Mouse (Mus musculus) spleen, postnatal 36 days (tissue): Measurements from ENCODE around the gene Cit.

Experiments
- DNase-seq, 2 experiments: peaks; one replicate each; pipeline ENCODE4 v3.0.0; 2022; ENCODE audit warnings: low spot score in 2 of 2, mixed read lengths in 1 of 2

Gene Cit

GRCm38 (mm10) chr5:115915481-115915880 lies 70.4 kb downstream of the Cit start:
- DNase-seq: no peak

DNA sequence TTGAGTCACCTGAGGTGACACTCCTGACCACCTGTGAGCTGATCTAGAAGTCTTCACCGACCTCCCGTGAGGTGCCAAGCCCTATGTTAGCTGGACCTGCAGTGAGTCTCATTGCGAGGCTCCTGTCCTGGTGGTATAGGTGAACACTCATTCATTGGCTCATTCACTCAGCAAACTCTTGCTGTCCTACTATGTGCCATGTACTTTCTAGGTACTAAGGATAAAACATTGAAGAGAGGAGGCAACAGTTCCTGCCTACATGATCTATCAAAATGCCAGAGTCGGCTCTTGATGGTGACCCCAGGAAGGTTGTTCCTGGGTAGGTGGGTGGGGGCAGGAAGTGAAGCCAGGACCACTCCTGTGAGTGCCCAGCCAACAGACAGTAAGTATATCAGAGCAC lies 72.9 kb downstream of the Cit start:
- DNase-seq: no peak

DNA sequence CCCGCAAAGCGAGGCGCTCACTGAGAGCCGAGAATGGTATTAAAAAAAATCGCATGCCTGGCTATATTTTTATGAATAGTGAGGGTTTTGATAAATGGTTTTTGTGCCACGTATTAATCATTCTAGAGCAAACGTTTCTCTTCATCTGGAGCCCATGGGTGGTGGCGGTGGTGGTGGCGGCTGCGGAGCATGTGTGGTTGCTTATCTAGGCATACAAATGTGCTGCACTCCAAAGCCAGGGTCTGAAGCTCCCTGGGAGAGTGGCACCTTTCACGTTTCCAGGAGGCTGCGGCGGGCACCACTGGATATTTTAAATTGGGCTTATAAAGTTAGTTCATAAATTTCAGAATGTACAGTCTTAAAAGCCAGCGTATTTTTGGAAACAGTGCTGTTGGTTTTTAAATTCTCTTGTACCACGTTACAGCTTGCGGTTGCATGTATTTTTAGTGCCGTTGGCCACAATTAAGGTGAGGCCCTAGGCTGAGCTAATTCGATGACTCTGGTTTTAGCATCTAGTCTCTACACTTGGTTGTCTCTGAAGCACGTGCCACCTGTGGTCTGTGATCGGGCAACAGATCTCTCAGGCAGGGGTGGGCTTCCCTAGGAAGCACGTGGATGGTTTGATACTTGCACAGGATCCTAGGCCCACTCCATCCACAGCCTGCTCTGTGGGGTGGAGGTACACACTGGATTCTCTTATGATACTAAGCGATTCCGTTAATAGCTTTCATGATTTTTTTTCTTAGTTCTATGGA lies 73.7 kb downstream of the Cit start:
- DNase-seq: peak; percentile 24 to 43

- DNase-seq: no peak
These were observed 76.9 kb downstream of the Cit start for GRCm38 (mm10) chr5:115921990-115922389.

DNA sequence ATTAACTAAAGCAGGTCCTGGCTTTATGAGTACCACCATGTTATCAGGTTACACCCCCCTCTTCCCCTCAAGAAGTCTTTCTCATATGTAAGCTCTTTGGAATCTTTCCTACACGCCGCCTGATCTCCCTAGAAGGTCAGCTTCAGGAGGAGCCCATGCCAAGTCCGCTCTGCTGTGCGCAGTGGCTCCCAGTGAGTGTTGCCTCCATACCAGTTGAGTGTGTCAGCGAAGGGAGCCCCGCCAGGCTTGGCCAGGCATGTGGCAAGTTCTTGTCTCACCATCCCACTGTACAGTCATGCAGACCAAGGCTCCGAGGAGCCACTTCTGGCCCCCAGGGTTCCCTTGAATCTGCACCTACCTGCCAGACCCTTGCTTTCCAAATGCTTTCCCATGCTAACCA lies 79.9 kb downstream of the Cit start:
- no peak for DNase-seq

- DNase-seq: no peak
These were observed 83.9 kb downstream of the Cit start for GRCm38 (mm10) chr5:115928786-115929507.

DNA sequence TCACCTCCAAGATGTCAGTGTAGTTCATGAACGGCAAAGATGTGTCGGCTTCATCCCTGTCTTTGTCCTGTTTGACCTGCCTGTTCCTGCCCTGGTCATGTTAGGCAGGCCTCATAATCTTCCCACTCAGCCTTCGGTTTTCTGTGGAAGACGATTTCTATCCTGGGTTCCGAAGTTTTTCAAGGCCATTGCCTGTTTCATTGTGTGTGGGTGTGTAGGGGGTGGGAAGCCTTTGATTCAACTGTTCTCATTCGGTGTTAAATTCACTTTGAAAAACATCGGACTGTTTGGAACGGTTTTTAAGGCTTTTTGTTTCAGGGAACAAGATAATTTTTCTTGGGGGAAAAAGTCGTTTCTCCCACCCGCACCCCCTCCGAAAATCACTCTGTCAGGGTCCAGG lies 87.2 kb downstream of the Cit start:
- no peak for DNase-seq

GRCm38 (mm10) chr5:115936851-115937250 lies 91.8 kb downstream of the Cit start:
- no peak for DNase-seq

DNA sequence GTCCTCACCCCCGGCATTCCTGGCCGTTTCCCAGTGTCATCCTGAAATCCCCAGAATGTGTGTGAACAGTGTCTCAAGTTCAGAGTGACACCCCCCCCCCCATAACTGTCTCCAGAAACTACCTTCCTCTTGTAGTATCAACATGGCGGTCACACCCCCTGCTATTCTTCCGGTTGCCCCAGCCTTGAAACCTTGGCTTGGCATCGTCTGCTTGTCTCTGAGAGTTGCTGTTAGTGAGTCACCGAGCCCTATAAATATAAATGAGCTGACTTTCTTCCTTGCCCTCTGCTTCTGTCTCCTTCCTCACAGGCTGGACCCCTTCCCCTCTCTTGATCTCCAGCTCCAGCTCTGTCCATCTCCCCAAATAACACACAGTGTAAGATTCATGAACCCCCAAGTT lies 92.5 kb downstream of the Cit start:
- no peak for DNase-seq

DNA sequence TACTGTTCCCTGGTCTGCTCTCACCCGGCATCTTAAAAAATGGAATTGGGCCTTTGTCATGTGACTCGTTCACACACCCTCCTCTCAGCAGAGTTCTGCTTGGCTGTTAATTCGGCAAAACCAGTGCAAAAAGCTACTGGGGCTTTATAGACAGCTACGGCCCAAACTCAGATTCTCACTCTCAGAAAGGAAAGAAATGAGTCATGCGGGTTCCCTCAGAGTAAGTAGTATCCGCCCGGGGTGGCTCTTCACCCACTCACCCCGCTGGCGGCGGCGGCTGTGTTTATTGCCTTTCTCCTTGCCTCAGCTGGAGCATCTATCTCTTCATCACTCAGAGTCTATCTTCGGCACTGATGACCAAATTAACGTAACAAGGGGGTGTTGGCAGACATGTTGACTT lies 93.9 kb downstream of the Cit start:
- no peak for DNase-seq

GRCm38 (mm10) chr5:115942389-115942788 lies 97.3 kb downstream of the Cit start:
- no peak for DNase-seq

DNA sequence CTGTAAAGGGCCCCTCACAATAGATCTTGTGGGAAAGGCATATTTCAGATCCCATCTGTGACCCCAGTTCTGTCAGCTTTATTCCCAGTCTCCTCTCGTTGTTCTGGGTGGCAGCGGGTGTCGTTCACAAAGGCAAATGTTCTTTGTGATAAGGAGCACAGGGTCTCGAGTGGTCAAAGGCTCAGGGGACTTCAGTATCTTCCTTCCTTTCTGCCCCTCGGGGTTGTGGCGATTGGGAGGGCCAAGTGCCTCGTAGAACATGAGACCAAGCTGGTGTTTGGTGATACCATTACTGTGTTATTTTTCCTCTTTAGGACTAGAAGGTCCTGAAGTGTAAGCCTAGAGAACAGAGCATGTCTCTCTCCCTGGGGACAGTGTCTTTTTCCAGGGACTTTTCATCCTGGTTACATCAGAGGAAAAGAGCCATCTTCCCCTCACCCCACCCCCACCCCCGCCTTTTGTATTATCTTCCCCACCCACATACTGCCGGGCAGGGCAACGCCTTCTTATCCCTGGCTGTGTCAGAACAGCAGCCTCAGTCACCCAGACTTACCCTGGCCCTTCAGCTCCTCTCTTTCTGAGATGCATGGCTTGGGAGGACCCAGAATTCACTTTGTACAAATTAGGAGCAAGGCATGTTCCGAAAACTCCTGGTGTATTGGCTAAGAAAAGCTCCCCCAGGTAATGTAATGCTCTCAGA lies 99.9 kb downstream of the Cit start:
- DNase-seq: peak in 1 of 2 experiments; percentile 34

DNA sequence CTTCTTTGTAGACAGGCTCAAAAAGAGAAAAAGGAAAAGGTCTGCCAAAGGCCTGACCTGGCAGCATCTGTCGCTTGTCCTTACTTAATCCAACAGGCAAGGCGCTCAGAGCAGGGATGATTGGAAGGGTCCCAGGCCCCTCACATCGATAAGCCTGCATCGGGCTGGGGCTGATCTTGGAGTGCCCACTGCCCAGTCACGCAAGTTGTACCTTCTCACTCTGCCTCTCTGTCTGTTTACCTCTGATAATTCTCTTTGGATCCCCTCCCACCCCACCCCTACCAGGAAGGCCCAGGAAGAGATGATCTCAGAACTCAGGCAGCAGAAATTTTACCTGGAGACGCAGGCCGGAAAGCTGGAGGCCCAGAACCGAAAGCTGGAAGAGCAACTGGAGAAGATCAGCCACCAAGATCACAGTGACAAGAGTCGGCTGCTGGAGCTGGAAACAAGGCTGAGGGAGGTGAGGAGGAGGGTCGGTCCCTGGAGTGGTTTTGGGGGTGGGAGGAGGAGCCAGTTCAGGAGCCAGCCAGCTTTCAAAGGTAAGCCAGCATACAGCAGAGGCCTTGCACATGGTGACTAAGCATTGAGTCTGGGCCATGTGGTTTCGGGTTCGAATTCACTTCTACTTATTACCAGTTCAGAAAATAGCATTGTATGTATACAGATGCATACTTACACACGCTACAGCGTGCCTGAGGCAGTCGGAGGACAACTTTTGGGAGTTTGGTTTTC lies 102.7 kb downstream of the Cit start:
- DNase-seq: peak in 1 of 2 experiments; percentile 8

DNA sequence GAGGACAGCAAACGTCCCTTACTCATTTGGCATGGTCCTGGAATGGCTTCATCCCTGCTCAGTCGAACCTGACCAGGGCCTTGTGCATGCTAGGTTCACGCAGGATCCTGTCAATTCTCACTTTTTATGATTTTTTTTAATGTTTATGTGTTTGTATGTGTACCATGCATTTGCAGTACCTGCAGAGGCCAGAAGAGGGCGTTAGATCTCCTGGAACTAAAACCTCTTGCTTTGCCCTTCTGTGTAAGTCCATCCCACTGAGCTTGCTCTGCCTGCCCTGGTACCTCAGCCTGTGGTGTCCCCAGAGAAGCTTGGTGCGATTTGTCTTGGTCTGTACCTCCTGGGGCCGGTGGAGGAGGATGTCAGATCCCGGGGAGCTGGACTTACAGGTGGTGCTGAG lies 105.9 kb downstream of the Cit start:
- DNase-seq: no peak

GRCm38 (mm10) chr5:115953173-115953572 lies 108.1 kb downstream of the Cit start:
- no peak for DNase-seq

DNA sequence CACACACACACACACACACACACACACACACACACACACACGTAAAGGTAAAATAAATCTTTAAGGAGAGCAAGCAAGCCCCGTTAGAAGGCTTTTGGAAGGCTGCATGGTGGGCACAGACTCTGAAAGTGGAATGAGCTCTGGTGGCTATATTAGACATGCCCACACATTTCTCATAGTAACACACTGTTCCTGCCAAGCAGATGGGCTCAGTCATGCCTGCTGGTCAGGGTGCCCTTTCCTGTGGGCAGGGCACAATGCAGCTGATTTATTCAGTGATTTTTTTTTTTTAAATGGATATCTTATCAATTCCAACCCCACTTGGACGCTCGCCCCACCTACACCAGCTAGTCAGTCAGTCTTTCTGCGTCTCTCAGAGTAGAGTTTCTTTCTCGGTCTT lies 109.0 kb downstream of the Cit start:
- DNase-seq: no peak

- DNase-seq: no peak
These were observed 109.5 kb downstream of the Cit start for GRCm38 (mm10) chr5:115954549-115954948.

DNA sequence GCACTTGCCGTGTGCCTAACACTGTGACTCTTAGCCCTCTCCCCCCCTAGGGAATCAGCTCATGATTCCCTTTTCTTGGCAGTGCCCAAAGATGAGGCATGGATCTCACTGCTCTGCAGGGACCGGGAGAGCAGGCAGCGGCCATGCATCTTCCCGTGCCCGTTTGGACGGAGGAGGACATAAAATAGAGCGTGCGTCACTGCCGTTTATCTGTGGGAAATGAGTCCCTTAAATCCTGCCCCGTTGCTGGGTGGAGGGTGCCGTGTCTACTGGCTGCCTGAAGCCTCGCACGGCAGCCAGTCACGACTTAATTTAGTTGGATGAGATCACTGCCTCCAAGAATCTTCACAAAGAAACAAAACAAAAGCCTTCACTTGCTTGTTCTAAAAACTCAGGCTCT lies 110.1 kb downstream of the Cit start:
- DNase-seq: no peak

GRCm38 (mm10) chr5:115956048-115956447 lies 111.0 kb downstream of the Cit start:
- DNase-seq: no peak

DNA sequence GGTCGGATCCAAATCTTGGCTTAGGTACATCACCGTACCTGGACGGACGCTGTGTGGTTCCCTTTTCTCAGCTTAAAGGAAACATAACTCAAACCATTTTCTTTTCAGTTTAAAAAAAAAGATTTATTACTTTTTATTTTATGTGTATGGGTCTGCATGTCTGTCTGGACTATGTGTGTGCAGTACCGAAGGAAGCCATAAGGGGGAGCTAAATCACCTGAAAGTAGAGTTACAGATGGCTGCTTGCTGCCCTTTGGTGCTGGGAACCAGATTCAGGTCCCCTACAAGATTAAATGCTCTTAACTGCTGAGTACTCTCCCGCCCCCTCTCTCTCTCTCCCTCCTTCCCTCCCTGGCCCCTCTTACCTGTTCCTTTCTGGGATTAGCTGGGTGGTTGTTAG lies 112.1 kb downstream of the Cit start:
- no peak for DNase-seq

GRCm38 (mm10) chr5:115958344-115958743 lies 113.3 kb downstream of the Cit start:
- DNase-seq: peak; percentile 46 to 67

DNA sequence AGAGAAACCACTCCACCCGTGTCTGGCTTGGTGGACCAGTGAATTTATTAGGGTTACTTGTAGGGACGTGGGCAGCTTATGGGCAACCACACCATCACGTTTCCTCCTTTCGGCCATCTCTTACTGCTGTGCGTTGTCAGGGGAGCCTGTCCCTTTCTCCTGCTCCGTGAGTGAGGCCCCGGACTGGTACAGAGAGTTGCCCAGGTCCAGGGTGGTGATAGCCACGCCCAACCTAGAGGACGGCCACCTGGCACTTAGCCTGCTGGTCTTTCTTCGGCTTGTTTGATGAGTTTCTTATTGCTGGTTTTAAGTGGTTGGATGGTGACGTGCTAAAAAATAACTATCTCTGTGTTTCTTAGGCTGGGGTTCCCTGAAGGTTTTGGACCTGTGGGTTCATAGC lies 113.7 kb downstream of the Cit start:
- DNase-seq: peak in 1 of 2 experiments; percentile 20
